Mouse (Mus musculus): ENCODE results near the gene P2rx4.
"Not testable (repeated sequence)": the region's sequence is repeated elsewhere in the genome, so short reads cannot be mapped to it uniquely, and the experiment has no call there.

P2rx4 gene

GRCm38 (mm10) chr5:122707276-122708181 lies at the start of gene P2rx4:
P2rx4 (plus strand) TSS chr5:122707544.
- peak; percentile 73 for DNase-seq (ENCODE audit: low spot score)

GRCm38 (mm10) chr5:122662501-122662900 lies 44.8 kb upstream of the P2rx4 start:
- no peak for DNase-seq (ENCODE audit: low spot score)

GRCm38 (mm10) chr5:122665036-122665435 lies 42.3 kb upstream of the P2rx4 start:
- DNase-seq (ENCODE audit: low spot score), result no peak

- DNase-seq (ENCODE audit: low spot score), result no peak
Measured at GRCm38 (mm10) chr5:122668981-122669897, 38.1 kb upstream of the P2rx4 start.

- not testable (repeated sequence) for DNase-seq (ENCODE audit: low spot score)
Measured at GRCm38 (mm10) chr5:122671641-122672040, 35.7 kb upstream of the P2rx4 start.

- DNase-seq (ENCODE audit: low spot score), result no peak
Measured at GRCm38 (mm10) chr5:122672298-122672697, 35.0 kb upstream of the P2rx4 start.

GRCm38 (mm10) chr5:122676002-122676401 lies 31.3 kb upstream of the P2rx4 start:
- DNase-seq (ENCODE audit: low spot score), result no peak

GRCm38 (mm10) chr5:122677983-122678382 lies 29.4 kb upstream of the P2rx4 start:
- DNase-seq (ENCODE audit: low spot score), result no peak

- DNase-seq (ENCODE audit: low spot score), result no peak
Measured at GRCm38 (mm10) chr5:122679881-122680280, 27.5 kb upstream of the P2rx4 start.

- no peak for DNase-seq (ENCODE audit: low spot score)
Measured at GRCm38 (mm10) chr5:122681276-122681675, 26.1 kb upstream of the P2rx4 start.

GRCm38 (mm10) chr5:122683926-122684325 lies 23.4 kb upstream of the P2rx4 start:
- no peak for DNase-seq (ENCODE audit: low spot score)

- no peak for DNase-seq (ENCODE audit: low spot score)
Measured at GRCm38 (mm10) chr5:122687391-122687790, 20.0 kb upstream of the P2rx4 start.

- no peak for DNase-seq (ENCODE audit: low spot score)
Measured at GRCm38 (mm10) chr5:122689153-122689552, 18.2 kb upstream of the P2rx4 start.

- no peak for DNase-seq (ENCODE audit: low spot score)
Measured at GRCm38 (mm10) chr5:122690486-122690885, 16.9 kb upstream of the P2rx4 start.

GRCm38 (mm10) chr5:122693431-122694207 lies 13.7 kb upstream of the P2rx4 start:
- DNase-seq (ENCODE audit: low spot score), result no peak

GRCm38 (mm10) chr5:122695516-122695915 lies 11.8 kb upstream of the P2rx4 start:
- no peak for DNase-seq (ENCODE audit: low spot score)

GRCm38 (mm10) chr5:122698041-122698700 lies 9.2 kb upstream of the P2rx4 start:
- DNase-seq (ENCODE audit: low spot score), result no peak

GRCm38 (mm10) chr5:122698701-122699060 lies 8.7 kb upstream of the P2rx4 start:
- DNase-seq (ENCODE audit: low spot score), result no peak

GRCm38 (mm10) chr5:122700109-122700836 lies 7.1 kb upstream of the P2rx4 start:
- no peak for DNase-seq (ENCODE audit: low spot score)

GRCm38 (mm10) chr5:122700837-122701212 lies 6.5 kb upstream of the P2rx4 start:
- DNase-seq (ENCODE audit: low spot score), result no peak

- DNase-seq (ENCODE audit: low spot score), result no peak
Measured at GRCm38 (mm10) chr5:122702156-122702555, 5.2 kb upstream of the P2rx4 start.
